Mouse (Mus musculus) cerebellum, postnatal 25 days (tissue): ENCODE measurements around the gene Elavl4.

Experiments
- DNase-seq, 2 experiments: peaks; one replicate each; pipeline ENCODE4 v3.0.0; 2021; ENCODE audit warnings: mixed read lengths in 2 of 2

The Elavl4 gene

DNA sequence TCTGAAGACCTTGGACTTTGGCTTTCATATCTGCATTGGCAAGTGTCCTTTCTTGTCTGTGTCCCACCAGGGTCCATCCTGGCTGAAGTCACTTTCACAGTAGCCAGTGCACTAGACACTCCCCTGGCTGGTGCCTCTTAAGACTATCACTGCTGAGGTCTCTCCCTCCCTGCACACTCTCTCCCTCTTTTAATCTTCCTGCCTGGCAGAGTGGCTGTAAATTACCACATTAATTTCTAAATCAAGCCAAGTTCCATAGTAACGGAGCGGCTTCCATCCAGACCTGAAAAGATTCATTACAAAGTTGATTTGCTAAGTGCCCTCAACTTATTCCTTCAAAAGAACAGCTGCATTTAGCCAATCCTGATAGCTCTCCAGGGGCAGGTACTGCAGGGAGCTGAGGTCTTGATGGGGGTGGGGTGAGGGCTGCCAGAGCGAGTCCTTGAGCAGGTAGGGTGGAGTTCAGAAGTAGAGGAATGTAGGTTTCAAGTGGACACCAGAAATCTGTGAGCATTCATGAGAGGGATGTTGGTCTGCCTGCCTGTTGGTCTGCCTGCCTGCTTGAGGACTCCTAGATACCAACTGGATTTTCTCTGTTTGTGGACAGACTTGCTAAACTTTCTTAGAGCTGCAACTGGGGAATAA, 194.1 kb downstream of the Elavl4 start:
- DNase-seq: no peak

- no peak for DNase-seq
These were observed 195.8 kb downstream of the Elavl4 start for GRCm38 (mm10) chr4:110155954-110156353.
